Mouse (Mus musculus) granulocyte monocyte progenitor cell, adult 5-6 weeks (primary cell): Measurements from ENCODE around the gene Muc13. TPM values are rescaled to one million over a fixed set of nuclear protein-coding genes. Genes with fewer than 3 reads are reported as not detected.
A peak's percentile ranks its signal among the peaks of the same experiment; 100 is the strongest.

Source experiments
- ATAC-seq: replicated peaks from 2 replicates; pipeline ENCODE4 v1.8.0; 2016; ENCODE audit warnings: mild to moderate bottlenecking, moderate TSS enrichment, inconsistent platforms; ENCODE audit not compliant: poor library complexity, severe bottlenecking
- total RNA-seq, 2 experiments: library from RNA; stranded (forward) in 1 of 2; stranded (reverse) in 1 of 2; fragments of 200-712, 200-1000 nt in 1 of 2; fragments of >200 nt in 1 of 2; fragmentation: Nextera tagmentation in 1 of 2; gene quantifications; 2 replicates each; pipeline ENCODE4 v1.2.3; 2014 to 2017

Gene Muc13
- total RNA-seq, 2 experiments from 2014 or later, result 41.1 to 60.5 TPM

- ATAC-seq, result peak; percentile 51
These were observed 64.9 kb downstream of the Muc13 start for GRCm38 (mm10) chr16:33858766-33859165.

GRCm38 (mm10) chr16:33859380-33859779 is 65.5 kb downstream of the Muc13 start:
- no peak for ATAC-seq

- ATAC-seq, result peak; percentile 80
These were observed 66.3 kb downstream of the Muc13 start for GRCm38 (mm10) chr16:33859988-33860700.

GRCm38 (mm10) chr16:33862406-33862805 is 68.6 kb downstream of the Muc13 start:
- no peak for ATAC-seq

GRCm38 (mm10) chr16:33863208-33863751 is 69.4 kb downstream of the Muc13 start:
- ATAC-seq, result no peak

Other genes starting within 250 kb of the Muc13 start
- 30.9 and 34.2 TPM in 2 replicates for gene Heg1, start 109.7 kb upstream of the Muc13 start, total RNA-seq (2014; fragmentation: Nextera tagmentation)
- 20.8 and 24.9 TPM in 2 replicates for gene Heg1, start 109.7 kb upstream of the Muc13 start, total RNA-seq (2017)
- gene Itgb5, start 35.6 kb downstream of the Muc13 start, total RNA-seq (2014; fragmentation: Nextera tagmentation), result 8.1 and 19.6 TPM in 2 replicates
- 9.2 and 13.4 TPM in 2 replicates for gene Itgb5, start 35.6 kb downstream of the Muc13 start, total RNA-seq (2017)
- 69.3 and 73.3 TPM in 2 replicates for gene Umps, start 173.0 kb downstream of the Muc13 start, total RNA-seq (2014; fragmentation: Nextera tagmentation)
- 129 and 134 TPM in 2 replicates for gene Umps, start 173.0 kb downstream of the Muc13 start, total RNA-seq (2017)